Mouse (Mus musculus): ENCODE data around the gene Rps27rt.

DNA sequence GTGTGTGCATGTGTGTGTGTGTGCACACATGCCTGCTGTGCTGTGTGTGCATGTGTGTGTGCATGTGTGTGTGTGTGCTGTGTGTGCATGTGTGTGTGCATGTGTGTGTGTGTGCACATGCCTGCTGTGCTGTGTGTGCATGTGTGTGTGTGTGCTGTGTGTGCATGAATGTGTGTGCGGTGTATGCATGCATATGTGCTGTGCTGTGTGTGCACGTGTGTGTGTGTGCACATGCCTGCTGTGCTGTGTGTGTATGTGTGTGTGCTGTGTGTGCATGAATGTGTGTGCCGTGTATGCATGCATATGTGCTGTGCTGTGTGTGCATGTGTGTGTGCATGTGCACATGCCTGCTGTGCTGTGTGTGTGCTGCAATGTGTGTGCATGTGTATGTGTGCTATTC, 5.5 kb upstream of the Rps27rt start:
- TF ChIP-seq CTCF (IDR thresholded peaks at IDR 0.05; ENCODE audit: borderline replicate concordance, insufficient read depth, low read depth, low read length) = no peak
- TF ChIP-seq POLR2A (IDR thresholded peaks at IDR 0.05; ENCODE audit: borderline replicate concordance, insufficient read depth, low read length) = no peak
